Comparison of ENCODE assay signal across 26 mouse cellular contexts in genomic region chr10:102372111-102372510, GRCm38 (mm10).
"Had no signal": no experiment of that assay in that cellular context is flagged by ENCODE, and none has a peak within 500 bp of the region (broad histone marks: within the 10 kb centered on the region; RNA-seq: fewer than 3 reads in every experiment).

No protein-coding gene starts in this region.

- H3K36me3 ChIP-seq: embryonic facial prominence, embryonic 10.5 days; embryonic facial prominence, embryonic 12.5 days; embryonic facial prominence, embryonic 13.5 days; embryonic facial prominence, embryonic 15.5 days; forebrain, embryonic 10.5 days; forebrain, embryonic 12.5 days; forebrain, embryonic 15.5 days; heart, embryonic 10.5 days had no signal

- H3K9me3 ChIP-seq: embryonic facial prominence, embryonic 10.5 days; embryonic facial prominence, embryonic 12.5 days; embryonic facial prominence, embryonic 13.5 days; embryonic facial prominence, embryonic 15.5 days; forebrain, embryonic 10.5 days; forebrain, embryonic 12.5 days; forebrain, embryonic 13.5 days; forebrain, embryonic 15.5 days; heart, embryonic 10.5 days had no signal

- H3K4me3 ChIP-seq: embryonic facial prominence, embryonic 10.5 days; embryonic facial prominence, embryonic 12.5 days; embryonic facial prominence, embryonic 13.5 days; embryonic facial prominence, embryonic 15.5 days; erythroblast, embryonic 14.5 days; forebrain, embryonic 10.5 days; forebrain, embryonic 12.5 days; forebrain, embryonic 13.5 days; forebrain, embryonic 15.5 days; gastrocnemius, adult 2 months; heart, adult 2 months; heart, embryonic 10.5 days had no signal

- ATAC-seq: forebrain, embryonic 13.5 days; forebrain, embryonic 14.5 days; forebrain, embryonic 15.5 days; forebrain, embryonic 16.5 days; forebrain, postnatal 0 days had no signal

- H3K4me1 ChIP-seq: embryonic facial prominence, embryonic 10.5 days; embryonic facial prominence, embryonic 12.5 days; embryonic facial prominence, embryonic 13.5 days; embryonic facial prominence, embryonic 15.5 days; forebrain, embryonic 10.5 days; forebrain, embryonic 12.5 days; forebrain, embryonic 13.5 days; forebrain, embryonic 15.5 days; heart, embryonic 10.5 days had no signal

- DNase-seq: cerebellum, postnatal 10 days; cerebellum, postnatal 14 days; cerebellum, postnatal 25 days; cerebellum, postnatal 36 days; embryo, embryonic 11 days; forebrain, postnatal 0 days; gastrocnemius, adult 2 months; gastrocnemius, postnatal 10 days; gastrocnemius, postnatal 14 days; gastrocnemius, postnatal 25 days; gastrocnemius, postnatal 36 days; heart, adult 11 months; heart, adult 18-20 months; heart, adult 2 months had no signal

- H3K27ac ChIP-seq: embryonic facial prominence, embryonic 10.5 days; embryonic facial prominence, embryonic 12.5 days; embryonic facial prominence, embryonic 13.5 days; embryonic facial prominence, embryonic 15.5 days; forebrain, embryonic 10.5 days; forebrain, embryonic 12.5 days; forebrain, embryonic 13.5 days; forebrain, embryonic 15.5 days; gastrocnemius, adult 2 months; heart, adult 2 months; heart, embryonic 10.5 days had no signal

- H3K4me2 ChIP-seq: embryonic facial prominence, embryonic 12.5 days; embryonic facial prominence, embryonic 13.5 days; embryonic facial prominence, embryonic 15.5 days; forebrain, embryonic 12.5 days; forebrain, embryonic 13.5 days; forebrain, embryonic 15.5 days had no signal

- H3K9ac ChIP-seq: embryonic facial prominence, embryonic 12.5 days; embryonic facial prominence, embryonic 13.5 days; embryonic facial prominence, embryonic 15.5 days; forebrain, embryonic 12.5 days; forebrain, embryonic 13.5 days; forebrain, embryonic 15.5 days; forebrain, postnatal 0 days had no signal

- H3K27me3 ChIP-seq: embryonic facial prominence, embryonic 12.5 days; embryonic facial prominence, embryonic 13.5 days; embryonic facial prominence, embryonic 15.5 days; forebrain, embryonic 12.5 days; forebrain, embryonic 13.5 days; forebrain, embryonic 15.5 days had no signal
